Mouse (Mus musculus): ENCODE measurements at regions not wholly inside any gene's neighbourhood (a gene's known extent, or its start where the extent isn't known, plus 50 kb on each side); places are given as distances from the start of the nearest gene placed in this dataset.
A peak's percentile ranks its signal among the peaks of the same experiment; 100 is the strongest.

GRCm38 (mm10) chr11:92858170-92858569 is 239.7 kb upstream of the Car10 start:
- no peak for DNase-seq (ENCODE audit: low spot score in 2 of 2)

GRCm38 (mm10) chr11:92889693-92890454 is 208.0 kb upstream of the Car10 start:
- peak in 1 of 2 experiments; percentile 40 for DNase-seq (ENCODE audit: low spot score in 2 of 2)

GRCm38 (mm10) chr11:92899296-92899695 is 198.5 kb upstream of the Car10 start:
- DNase-seq (ENCODE audit: low spot score in 2 of 2) = no peak

Measured in layer of hippocampus, adult 18-20 months (tissue).